Mouse (Mus musculus): ENCODE results near the gene Tmcc1.

GRCm38 (mm10) chr6:116240371-116240770 lies 47.1 kb upstream of the Tmcc1 start:
- TF ChIP-seq EP300 (optimal IDR thresholded peaks at IDR 0.05) (no peak), CTCF (IDR thresholded peaks at IDR 0.05; ENCODE audit: low read depth) (no peak)

All from stomach, postnatal 0 days (tissue).